8 mouse cellular contexts compared by ENCODE assay signal in the genomic region with DNA sequence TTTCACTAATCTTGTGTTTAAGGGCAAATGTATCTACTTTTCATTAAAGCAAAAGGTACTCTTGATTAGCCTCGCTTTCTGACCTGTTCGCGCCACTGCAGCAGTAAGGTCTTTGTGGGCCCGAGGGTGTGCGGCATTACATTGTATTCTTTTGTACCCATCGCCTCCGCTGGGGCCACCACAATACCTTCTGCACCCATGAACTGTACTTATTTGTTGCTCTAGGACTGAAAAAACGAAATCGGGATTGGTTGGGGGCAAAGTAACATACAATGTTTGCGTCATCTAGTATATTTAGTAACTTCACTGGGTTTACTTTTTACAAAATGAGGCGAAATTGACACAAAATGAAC. TPM values are rescaled to one million over a fixed set of nuclear protein-coding genes. Genes with fewer than 3 reads are reported as not detected.
DNase-seq lines count a peak whose midpoint lies in the region; ATAC-seq lines count a peak whose summit lies in the region.

No protein-coding gene starts in this region.

- H3K4me1 ChIP-seq in heart, embryonic 11.5 days (ENCODE audit: control insufficient read depth, insufficient read depth, low read length) = peaks cover 3% of the 10 kb centered on the region; the same call in 1 of the 2 replicates
- peaks cover 11% of the 10 kb centered on the region for H3K4me1 ChIP-seq in forebrain, embryonic 16.5 days (replicated peaks; ENCODE audit: control insufficient read depth, insufficient read depth, low read length)
- H3K4me1 ChIP-seq in limb, embryonic 12.5 days (replicated peaks) = peaks cover 26% of the 10 kb centered on the region
- peaks cover 24% of the 10 kb centered on the region for H3K4me1 ChIP-seq in midbrain, embryonic 15.5 days

- H3K36me3 ChIP-seq in heart, embryonic 11.5 days (ENCODE audit: control insufficient read depth, insufficient read depth, low read length) = peaks cover 3% of the 10 kb centered on the region; the same call in 1 of the 2 replicates
- H3K36me3 ChIP-seq in forebrain, embryonic 16.5 days (ENCODE audit: control insufficient read depth, insufficient read depth) = no peaks in the 10 kb centered on the region
- H3K36me3 ChIP-seq in limb, embryonic 12.5 days = peaks cover 6% of the 10 kb centered on the region; the same call in 1 of the 2 replicates
- H3K36me3 ChIP-seq in midbrain, embryonic 15.5 days (replicated peaks) = no peaks in the 10 kb centered on the region

- DNase-seq in heart, adult 8-10 months (ENCODE audit: low spot score) = no peak
- peak; percentile 48 for DNase-seq in ZHBTc4 (ENCODE audit: low read depth, low spot score)
- peak; percentile 31 to 38 for DNase-seq in thymus, postnatal 36 days

- ATAC-seq in heart, embryonic 11.5 days (replicated peaks; ENCODE audit: insufficient number of reproducible peaks, low FRiP score, low TSS enrichment) = no peak
- no peak for ATAC-seq in forebrain, embryonic 16.5 days
- ATAC-seq in limb, embryonic 12.5 days (ENCODE audit: insufficient number of reproducible peaks, insufficient read depth, low FRiP score, low TSS enrichment, low read depth) = no peak
- ATAC-seq in midbrain, embryonic 15.5 days (replicated peaks) = no peak
- no peak for ATAC-seq in activated CD4-positive, CD25-positive, alpha-beta regulatory T cell, adult 4 months

- H3K9ac ChIP-seq in heart, embryonic 11.5 days (ENCODE audit: low read depth, low read length) = peak overlapping the region; percentile 90
- peak overlapping the region; percentile 99 for H3K9ac ChIP-seq in forebrain, embryonic 16.5 days (replicated peaks; ENCODE audit: low read depth, low read length)
- peak overlapping the region; percentile 98 for H3K9ac ChIP-seq in limb, embryonic 12.5 days (replicated peaks)
- H3K9ac ChIP-seq in midbrain, embryonic 15.5 days = peak overlapping the region; percentile 81

- H3K27ac ChIP-seq in heart, embryonic 11.5 days (ENCODE audit: low read depth, low read length) = peak overlapping the region; percentile 99
- peak overlapping the region; percentile 100 for H3K27ac ChIP-seq in forebrain, embryonic 16.5 days (ENCODE audit: low read length)
- H3K27ac ChIP-seq in limb, embryonic 12.5 days = peak overlapping the region; percentile 99
- H3K27ac ChIP-seq in midbrain, embryonic 15.5 days = peak overlapping the region; percentile 99

- peak overlapping the region; percentile 64 for H3K4me2 ChIP-seq in heart, embryonic 11.5 days
- H3K4me2 ChIP-seq in forebrain, embryonic 16.5 days (ENCODE audit: low read length) = peak overlapping the region; percentile 83
- H3K4me2 ChIP-seq in limb, embryonic 12.5 days = peak overlapping the region; percentile 73
- H3K4me2 ChIP-seq in midbrain, embryonic 15.5 days = peak overlapping the region; percentile 80

- H3K4me3 ChIP-seq in heart, embryonic 11.5 days (ENCODE audit: low read depth, low read length) = peak overlapping the region; percentile 91
- H3K4me3 ChIP-seq in forebrain, embryonic 16.5 days (replicated peaks; ENCODE audit: low read length) = peak overlapping the region; percentile 91
- H3K4me3 ChIP-seq in limb, embryonic 12.5 days (replicated peaks) = peak overlapping the region; percentile 81
- peak overlapping the region; percentile 78 for H3K4me3 ChIP-seq in midbrain, embryonic 15.5 days

- no peaks in the 10 kb centered on the region for H3K9me3 ChIP-seq in heart, embryonic 11.5 days (replicated peaks; ENCODE audit: control insufficient read depth, low read length)
- no peaks in the 10 kb centered on the region for H3K9me3 ChIP-seq in forebrain, embryonic 16.5 days (ENCODE audit: control insufficient read depth, low read length)
- H3K9me3 ChIP-seq in limb, embryonic 12.5 days = no peaks in the 10 kb centered on the region
- H3K9me3 ChIP-seq in midbrain, embryonic 15.5 days = no peaks in the 10 kb centered on the region

- no peaks in the 10 kb centered on the region for H3K27me3 ChIP-seq in heart, embryonic 11.5 days (ENCODE audit: control insufficient read depth, insufficient read depth, low read length)
- H3K27me3 ChIP-seq in forebrain, embryonic 16.5 days (replicated peaks; ENCODE audit: control insufficient read depth, insufficient read depth, low read length) = no peaks in the 10 kb centered on the region
- no peaks in the 10 kb centered on the region for H3K27me3 ChIP-seq in limb, embryonic 12.5 days
- H3K27me3 ChIP-seq in midbrain, embryonic 15.5 days (replicated peaks) = no peaks in the 10 kb centered on the region

- 9% methylated on average over 11 of the region's 11 CpGs for WGBS in heart, embryonic 11.5 days (ENCODE audit: insufficient replicate concordance)
- WGBS in forebrain, embryonic 16.5 days = under 1% methylated on average over 11 of the region's 11 CpGs
- WGBS in limb, embryonic 12.5 days = 6% methylated on average over 11 of the region's 11 CpGs
- WGBS in midbrain, embryonic 15.5 days = 1% methylated on average over 11 of the region's 11 CpGs

RNA-seq across cellular contexts. Expression of a gene that starts 1.3 kb away (rescaled TPM):
- polyA plus RNA-seq in heart, embryonic 11.5 days (2014; fragmentation: Nextera tagmentation; extraction: Ambion mirVana) = 4.7 and 5.5 TPM in 2 replicates
- total RNA-seq in heart, adult 8-10 months (2022) = 1 to 10 TPM; 4.4 to 6.2 (median 5.2) TPM
- 9.8 and 12.1 TPM in 2 replicates for polyA plus RNA-seq in forebrain, embryonic 16.5 days (2015; fragmentation: Nextera tagmentation; extraction: Ambion mirVana)
- 6.3 and 6.4 TPM in 2 replicates for polyA plus RNA-seq in limb, embryonic 12.5 days (2016; fragmentation: Nextera tagmentation; extraction: Ambion mirVana)
- polyA plus RNA-seq in midbrain, embryonic 15.5 days (2015; fragmentation: Nextera tagmentation; extraction: Ambion mirVana) = 8.9 and 9.9 TPM in 2 replicates
- 1 to 10 TPM; 7.3 to 7.8 TPM for polyA plus RNA-seq in activated CD4-positive, CD25-positive, alpha-beta regulatory T cell, adult 4 months (2017; shearing (Covaris generic))
